Mouse (Mus musculus): ENCODE measurements around the gene Hspa8. TPM values are rescaled to one million over a fixed set of nuclear protein-coding genes. Genes with fewer than 3 reads are reported as not detected.
A peak's percentile ranks its signal among the peaks of the same experiment; 100 is the strongest.

Gene Hspa8
- polyA plus RNA-seq, 1 experiment: 866 TPM

- no peak for TF ChIP-seq GATA1 (IDR thresholded peaks at IDR 0.05; ENCODE audit: low read length)
These were observed 19.7 kb upstream of the Hspa8 start for GRCm38 (mm10) chr9:40780892-40781725.

- TF ChIP-seq GATA1 (IDR thresholded peaks at IDR 0.05; ENCODE audit: low read length): no peak
These were observed 18.8 kb upstream of the Hspa8 start for GRCm38 (mm10) chr9:40781726-40782581.

GRCm38 (mm10) chr9:40783641-40784373 lies 17.0 kb upstream of the Hspa8 start:
- no peak for TF ChIP-seq GATA1 (IDR thresholded peaks at IDR 0.05; ENCODE audit: low read length)

DNA sequence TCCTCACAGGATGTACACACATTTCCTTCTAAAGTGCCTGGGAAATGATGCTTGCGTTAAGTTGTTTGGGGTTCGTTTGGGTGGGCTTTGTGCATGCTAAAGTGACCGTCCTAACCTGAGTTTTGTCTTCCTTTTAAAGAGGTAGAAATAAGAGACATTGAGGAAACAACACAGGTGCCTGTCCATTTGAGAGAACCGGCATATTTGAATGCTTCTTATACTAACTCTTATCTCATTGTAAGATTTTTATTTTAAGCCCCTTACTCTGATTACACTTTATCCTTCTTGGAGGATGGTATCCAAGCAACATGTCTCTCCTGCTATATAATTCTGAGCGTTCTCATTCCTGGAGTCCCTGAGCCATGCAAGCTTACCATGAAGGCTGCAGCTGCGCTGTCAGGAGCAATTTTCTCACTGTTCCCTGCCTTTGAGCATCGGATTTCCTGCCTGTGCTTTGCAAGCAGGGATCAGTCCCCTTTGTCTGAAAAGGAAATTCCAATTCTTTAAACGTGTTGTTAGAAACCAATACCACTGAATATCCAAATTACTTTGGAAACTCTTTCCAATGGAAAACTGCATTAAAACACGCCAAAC lies 16.3 kb upstream of the Hspa8 start:
- TF ChIP-seq GATA1 (IDR thresholded peaks at IDR 0.05; ENCODE audit: low read length): no peak

DNA sequence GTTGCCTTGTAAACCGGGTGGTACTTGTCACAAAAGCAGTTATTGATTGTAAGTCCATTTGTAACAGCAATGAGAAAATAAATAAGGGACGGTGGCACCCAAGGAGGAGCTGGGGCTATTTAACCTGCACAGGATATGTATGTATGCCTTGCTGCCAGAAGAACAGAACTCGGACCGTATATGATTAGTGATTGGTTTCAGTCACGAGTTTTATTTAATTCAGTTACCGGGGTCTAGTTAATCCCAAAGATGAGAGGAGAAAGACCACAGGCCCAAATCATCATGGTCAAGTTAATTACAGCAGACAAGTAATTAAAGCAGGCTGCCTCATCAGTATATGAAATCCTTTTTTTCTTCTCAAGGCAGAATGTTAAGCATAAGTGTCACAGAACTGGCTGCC lies 15.3 kb upstream of the Hspa8 start:
- TF ChIP-seq GATA1 (IDR thresholded peaks at IDR 0.05; ENCODE audit: low read length): no peak

DNA sequence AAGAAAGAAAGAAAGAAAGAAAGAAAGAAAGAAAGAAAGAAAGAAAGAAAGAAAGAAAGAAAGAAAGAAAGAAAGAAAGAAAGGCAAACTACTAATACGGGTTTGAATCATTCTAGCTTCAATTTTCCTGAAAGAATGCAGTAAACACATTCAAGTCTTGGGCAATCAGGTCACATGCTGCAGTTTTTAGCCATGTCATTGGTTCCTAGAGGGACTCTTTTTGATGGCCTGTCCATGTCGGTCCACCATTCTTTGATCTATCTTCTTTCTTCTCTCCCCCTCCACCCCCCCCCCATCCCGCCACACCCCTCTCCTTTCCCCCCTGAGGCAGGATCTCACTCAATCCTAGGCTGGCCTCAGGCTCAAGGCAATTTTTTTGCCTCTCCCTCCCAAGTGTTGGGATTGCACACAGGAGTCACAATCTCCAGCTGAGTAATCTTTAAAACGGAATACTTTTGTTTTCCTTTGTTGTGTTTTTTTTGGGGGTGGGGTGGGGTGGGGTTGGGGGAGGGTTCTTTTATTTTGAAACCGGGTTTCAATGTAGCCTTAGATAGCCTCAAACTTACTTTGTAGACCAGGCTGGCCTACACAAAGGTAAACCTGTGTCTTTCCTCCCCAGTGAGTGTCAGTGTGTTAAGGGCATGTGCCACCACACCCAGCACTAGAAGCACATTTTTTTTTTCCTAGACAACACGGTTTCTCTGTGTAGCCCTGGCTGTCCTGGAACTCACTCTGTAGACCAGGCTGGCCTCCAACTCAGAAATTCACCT lies 8.7 kb upstream of the Hspa8 start:
- TF ChIP-seq GATA1 (IDR thresholded peaks at IDR 0.05; ENCODE audit: low read length): no peak

GRCm38 (mm10) chr9:40793581-40793980 lies 7.2 kb upstream of the Hspa8 start:
- TF ChIP-seq GATA1 (IDR thresholded peaks at IDR 0.05; ENCODE audit: low read length): no peak

DNA sequence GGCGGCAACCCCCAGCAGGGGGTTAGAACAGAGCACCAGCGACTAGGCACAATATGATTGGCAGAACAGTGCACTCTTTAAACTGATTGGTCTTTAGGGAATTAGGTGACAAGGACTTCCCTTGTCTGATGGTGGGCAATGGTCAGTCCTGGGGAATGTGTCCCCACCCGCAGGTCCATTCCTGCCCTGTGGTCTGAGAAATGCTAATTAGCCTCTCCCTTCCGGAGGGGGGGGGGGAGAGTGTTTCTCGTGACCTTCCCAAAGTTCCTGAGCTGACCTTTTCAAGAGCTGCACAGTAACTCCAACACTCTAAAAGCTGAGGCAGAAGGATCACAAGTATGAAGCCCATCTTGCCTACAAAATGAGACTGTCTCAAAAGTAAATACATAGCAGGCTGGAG lies 6.5 kb upstream of the Hspa8 start:
- no peak for TF ChIP-seq GATA1 (IDR thresholded peaks at IDR 0.05; ENCODE audit: low read length)

GRCm38 (mm10) chr9:40794926-40795325 lies 5.9 kb upstream of the Hspa8 start:
- no peak for TF ChIP-seq GATA1 (IDR thresholded peaks at IDR 0.05; ENCODE audit: low read length)

- TF ChIP-seq GATA1 (IDR thresholded peaks at IDR 0.05; ENCODE audit: low read length): no peak
These were observed 5.2 kb upstream of the Hspa8 start for GRCm38 (mm10) chr9:40795562-40795961.

GRCm38 (mm10) chr9:40796054-40796453 lies 4.7 kb upstream of the Hspa8 start:
- TF ChIP-seq GATA1 (IDR thresholded peaks at IDR 0.05; ENCODE audit: low read length): no peak

GRCm38 (mm10) chr9:40798247-40798960 lies 2.4 kb upstream of the Hspa8 start:
- TF ChIP-seq GATA1 (IDR thresholded peaks at IDR 0.05; ENCODE audit: low read length): peak; percentile 19

DNA sequence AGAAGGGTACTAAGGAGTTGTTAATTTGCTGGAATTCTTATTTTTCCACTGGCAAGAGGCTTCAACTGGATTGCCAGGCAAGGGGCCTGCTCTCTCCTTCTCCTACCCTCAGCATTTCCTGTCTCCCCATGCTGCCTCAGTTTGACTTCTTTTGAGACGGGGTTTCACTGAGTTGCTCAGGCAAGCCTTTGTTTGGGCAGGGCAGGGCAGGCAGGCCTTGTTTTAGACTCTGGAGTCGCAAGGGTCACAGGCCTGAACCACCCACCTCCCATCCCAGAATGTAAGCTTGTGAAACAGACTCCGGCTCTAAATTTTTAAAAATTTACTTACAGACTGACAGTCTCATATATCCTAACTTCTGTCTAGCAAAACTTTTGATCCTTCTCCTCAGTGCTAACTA lies 1.7 kb upstream of the Hspa8 start:
- TF ChIP-seq GATA1 (IDR thresholded peaks at IDR 0.05; ENCODE audit: low read length): no peak
